Mouse (Mus musculus) limb, embryonic 14.5 days (tissue): ENCODE data around the gene Epha5. TPM values are rescaled to one million over a fixed set of nuclear protein-coding genes. Genes with fewer than 3 reads are reported as not detected.

Source experiments
- ATAC-seq: fragments of 200-750 bp; cut with Nextera tagmentation; 2 replicates; pipeline ENCODE4 v1.8.0; 2017; ENCODE audit warnings: low read depth, moderate number of reproducible peaks, moderate TSS enrichment; ENCODE audit not compliant: low FRiP score
- DNase-seq: peaks from one replicate; pipeline ENCODE4 v3.0.0-alpha.2; 2015; ENCODE audit warnings: low spot score
- H3K27ac ChIP-seq: fragments of 300-500 bp; sonication (generic); replicated peaks from 2 replicates; pipeline ENCODE4 v1.5.1; 2014; ENCODE audit warnings: low read depth, mild to moderate bottlenecking, low read length, moderate library complexity, mixed read lengths
- H3K27me3 ChIP-seq: fragments of 300-500 bp; sonication (generic); 2 replicates; pipeline ENCODE4 v1.6.1; 2014; ENCODE audit warnings: low read length, mixed read lengths; ENCODE audit not compliant: control insufficient read depth, insufficient read depth
- H3K36me3 ChIP-seq: fragments of 300-500 bp; sonication (generic); 2 replicates; pipeline ENCODE4 v1.6.1; 2014; ENCODE audit warnings: mild to moderate bottlenecking, low read length, moderate library complexity, mixed read lengths; ENCODE audit not compliant: control insufficient read depth, insufficient read depth
- H3K4me1 ChIP-seq: fragments of 300-500 bp; sonication (generic); 2 replicates; pipeline ENCODE4 v1.6.1; 2014; ENCODE audit warnings: antibody characterized with exemption, low read length, mixed read lengths; ENCODE audit not compliant: control insufficient read depth, insufficient read depth
- H3K4me2 ChIP-seq: fragments of 300-500 bp; sonication (generic); replicated peaks from 2 replicates; pipeline ENCODE4 v1.6.1; 2014; ENCODE audit warnings: low read depth, mild to moderate bottlenecking, low read length, moderate library complexity; ENCODE audit not compliant: severe bottlenecking
- H3K4me3 ChIP-seq: fragments of 300-500 bp; sonication (generic); replicated peaks from 2 replicates; pipeline ENCODE4 v1.5.1; 2014; ENCODE audit warnings: low read length
- H3K9ac ChIP-seq: fragments of 300-500 bp; sonication (generic); 2 replicates; pipeline ENCODE4 v1.6.1; 2014; ENCODE audit warnings: mild to moderate bottlenecking, low read depth, low read length, moderate library complexity; ENCODE audit not compliant: severe bottlenecking
- H3K9me3 ChIP-seq: fragments of 300-500 bp; sonication (generic); 2 replicates; pipeline ENCODE4 v1.6.1; 2016; ENCODE audit warnings: low read length; ENCODE audit not compliant: control insufficient read depth
- POLR2A ChIP-seq: fragments of 200-500 bp; IDR thresholded peaks from 2 replicates; pipeline ENCODE4 v1.8.0; 2012; ENCODE audit warnings: inconsistent platforms, mild to moderate bottlenecking, moderate library complexity, borderline replicate concordance; ENCODE audit not compliant: insufficient read depth, insufficient read length; ENCODE audit errors: extremely low read depth
- WGBS: fragments of 180-500 bp; shearing (Covaris S2); extraction: QIAGEN DNeasy Blood & Tissue Kit; methylation state at CpG from one replicate; pipeline ENCODE4 v1.1.7; 2014; 5-methylcytosine and 5-hydroxymethylcytosine counted together
- polyA plus RNA-seq, 2 experiments: library from polyadenylated mRNA; depleted of rRNA in 1 of 2; stranded (reverse) in 1 of 2; unstranded in 1 of 2; fragments of >200 nt; fragmentation: Nextera tagmentation in 1 of 2; extraction: Ambion mirVana in 1 of 2; gene quantifications; 2 replicates each; pipeline versions ENCODE4 v1.2.1 to v1.2.3; 2012 to 2014

The Epha5 gene
- polyA plus RNA-seq, 2 experiments = 4.0 to 6.2 TPM

GRCm38 (mm10) chr5:84037250-84037963 lies 379.8 kb downstream of the Epha5 start:
- DNase-seq = no peak
- ATAC-seq = no peak
- no peak for TF ChIP-seq POLR2A
- Histone ChIP-seq H3K27ac (no peak overlapping the region), H3K27me3 (no peaks in the 10 kb centered on the region), H3K36me3 (no peaks in the 10 kb centered on the region), H3K4me2 (no peak overlapping the region), H3K9me3 (no peaks in the 10 kb centered on the region), H3K9ac (no peak overlapping the region), H3K4me3 (no peak overlapping the region), H3K4me1 (no peaks in the 10 kb centered on the region)
- WGBS = 73% methylated on average over 1 of the region's 1 CpGs
